Mouse (Mus musculus): ENCODE measurements at regions not wholly inside any gene's neighbourhood (a gene's known extent, or its start where the extent isn't known, plus 50 kb on each side); places are given as distances from the start of the nearest gene placed in this dataset.
A peak's percentile ranks its signal among the peaks of the same experiment; 100 is the strongest.

DNA sequence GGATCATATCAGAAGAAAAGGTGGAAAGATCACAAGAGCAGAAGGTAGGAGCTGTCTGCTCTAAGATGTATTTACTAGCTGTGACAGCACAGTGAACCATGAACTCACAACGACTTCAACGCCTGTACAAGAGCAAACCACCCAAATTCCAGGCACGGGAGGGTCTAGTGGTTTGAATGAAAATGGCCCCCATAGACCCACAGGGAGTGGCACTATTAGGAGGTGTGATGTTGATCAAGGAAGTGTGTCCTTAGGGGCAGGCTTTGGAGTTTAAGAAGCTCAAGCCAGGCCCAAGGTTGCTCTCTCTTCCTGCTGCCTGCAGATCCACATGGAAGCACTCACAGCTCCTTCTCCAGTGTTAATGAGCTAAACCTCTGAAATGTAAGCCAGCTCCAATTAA, 83.5 kb upstream of the Ssbp2 start:
- H3K27ac ChIP-seq (ENCODE audit: low read depth, low read length), result no peak overlapping the region
- no peaks in the 10 kb centered on the region for H3K27me3 ChIP-seq (replicated peaks; ENCODE audit: control insufficient read depth, insufficient read depth, low read length)
- H3K9ac ChIP-seq (ENCODE audit: low read depth, low read length), result no peak overlapping the region
- H3K9me3 ChIP-seq (ENCODE audit: control insufficient read depth, low read length), result no peaks in the 10 kb centered on the region
- H3K36me3 ChIP-seq (ENCODE audit: control insufficient read depth, insufficient read depth, low read length), result no peaks in the 10 kb centered on the region
- H3K4me1 ChIP-seq (ENCODE audit: control insufficient read depth, insufficient read depth, low read depth, low read length), result peaks cover 24% of the 10 kb centered on the region
- no peak overlapping the region for H3K4me2 ChIP-seq (ENCODE audit: low read length)
- ATAC-seq, result no peak
- 92% methylated on average over 3 of the region's 3 CpGs for WGBS
- H3K4me3 ChIP-seq (ENCODE audit: low read length), result no peak overlapping the region

DNA sequence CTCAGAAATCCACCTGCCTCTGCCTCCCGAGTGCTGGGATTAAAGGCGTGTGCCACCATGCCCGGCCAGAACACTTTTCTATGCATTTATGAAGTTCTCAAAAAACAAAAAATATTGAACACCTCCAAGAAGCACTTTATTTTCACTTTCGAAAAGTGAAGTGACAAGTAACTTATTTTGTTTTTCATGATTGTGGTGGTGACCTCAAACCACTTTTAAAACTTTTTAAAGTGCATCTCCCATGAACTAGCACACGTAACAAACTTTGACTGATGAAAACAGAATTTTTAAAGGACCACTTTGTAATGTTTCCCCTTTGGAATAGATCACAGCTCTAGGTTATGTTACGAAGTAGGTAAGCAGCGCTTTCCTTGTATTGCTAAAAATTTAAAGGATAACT, 82.7 kb upstream of the Ssbp2 start:
- no peak overlapping the region for H3K27ac ChIP-seq (ENCODE audit: low read depth, low read length)
- H3K36me3 ChIP-seq (ENCODE audit: control insufficient read depth, insufficient read depth, low read length), result no peaks in the 10 kb centered on the region
- H3K9me3 ChIP-seq (ENCODE audit: control insufficient read depth, low read length), result no peaks in the 10 kb centered on the region
- H3K4me2 ChIP-seq (ENCODE audit: low read length), result no peak overlapping the region
- H3K27me3 ChIP-seq (replicated peaks; ENCODE audit: control insufficient read depth, insufficient read depth, low read length), result no peaks in the 10 kb centered on the region
- H3K9ac ChIP-seq (ENCODE audit: low read depth, low read length), result no peak overlapping the region
- H3K4me1 ChIP-seq (ENCODE audit: control insufficient read depth, insufficient read depth, low read depth, low read length), result peaks cover 15% of the 10 kb centered on the region
- 94% methylated on average over 7 of the region's 7 CpGs for WGBS
- no peak overlapping the region for H3K4me3 ChIP-seq (ENCODE audit: low read length)
- ATAC-seq, result no peak

DNA sequence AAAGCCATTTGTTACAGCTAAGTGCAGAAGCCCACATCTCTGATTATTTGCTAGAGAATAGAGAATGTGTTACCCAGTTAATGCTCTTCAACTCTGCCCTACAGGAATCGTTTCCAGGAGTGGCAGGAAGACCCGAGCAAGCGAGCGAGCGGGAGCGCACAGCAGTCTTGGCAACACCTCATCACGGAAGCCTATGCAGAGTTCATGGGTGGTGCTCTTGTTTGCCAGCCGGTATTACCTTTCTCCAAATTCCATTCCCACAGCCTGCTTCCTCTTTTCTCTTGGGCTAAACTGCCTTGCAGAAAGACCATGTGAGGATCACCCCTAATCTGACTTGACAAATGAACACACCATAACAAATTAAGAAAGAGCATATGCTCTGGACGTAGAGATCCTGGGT, 82.1 kb upstream of the Ssbp2 start:
- WGBS, result 65% methylated on average over 9 of the region's 9 CpGs
- Histone ChIP-seq H3K27me3 (replicated peaks; ENCODE audit: control insufficient read depth, insufficient read depth, low read length) (no peaks in the 10 kb centered on the region), H3K4me2 (ENCODE audit: low read length) (no peak overlapping the region), H3K9me3 (ENCODE audit: control insufficient read depth, low read length) (no peaks in the 10 kb centered on the region), H3K36me3 (ENCODE audit: control insufficient read depth, insufficient read depth, low read length) (no peaks in the 10 kb centered on the region), H3K4me3 (ENCODE audit: low read length) (no peak overlapping the region), H3K4me1 (ENCODE audit: control insufficient read depth, insufficient read depth, low read depth, low read length) (peaks cover 10% of the 10 kb centered on the region), H3K27ac (ENCODE audit: low read depth, low read length) (no peak overlapping the region), H3K9ac (ENCODE audit: low read depth, low read length) (no peak overlapping the region)
- no peak for ATAC-seq

DNA sequence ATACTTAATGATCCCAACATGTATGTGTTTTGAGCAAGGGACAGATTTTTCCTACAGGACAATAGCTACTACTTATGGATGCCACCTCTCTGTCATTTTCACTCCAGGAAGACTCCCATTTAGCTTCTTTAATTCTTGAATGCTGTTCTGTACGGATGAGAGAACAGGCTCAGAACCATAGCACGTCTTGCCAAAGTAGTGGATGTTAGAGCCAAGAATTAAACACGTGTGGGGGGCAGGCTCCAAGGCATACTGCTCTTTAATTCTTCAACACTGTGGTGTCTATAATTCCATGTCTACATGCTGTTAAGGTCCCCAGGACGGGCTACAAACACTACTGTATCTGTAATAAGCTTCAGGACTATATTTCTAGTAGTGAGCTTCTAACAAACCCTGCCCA, 74.7 kb upstream of the Ssbp2 start:
- Histone ChIP-seq H3K4me1 (ENCODE audit: control insufficient read depth, insufficient read depth, low read depth, low read length) (no peaks in the 10 kb centered on the region; the same call in 1 of the 2 replicates), H3K36me3 (ENCODE audit: control insufficient read depth, insufficient read depth, low read length) (no peaks in the 10 kb centered on the region), H3K4me2 (ENCODE audit: low read length) (no peak overlapping the region), H3K9me3 (ENCODE audit: control insufficient read depth, low read length) (no peaks in the 10 kb centered on the region), H3K9ac (ENCODE audit: low read depth, low read length) (no peak overlapping the region), H3K27ac (ENCODE audit: low read depth, low read length) (no peak overlapping the region), H3K4me3 (ENCODE audit: low read length) (no peak overlapping the region), H3K27me3 (replicated peaks; ENCODE audit: control insufficient read depth, insufficient read depth, low read length) (no peaks in the 10 kb centered on the region)
- ATAC-seq, result peak; percentile 56; the same call in 1 of the 2 replicates
- WGBS, result 38% methylated on average over 4 of the region's 4 CpGs

DNA sequence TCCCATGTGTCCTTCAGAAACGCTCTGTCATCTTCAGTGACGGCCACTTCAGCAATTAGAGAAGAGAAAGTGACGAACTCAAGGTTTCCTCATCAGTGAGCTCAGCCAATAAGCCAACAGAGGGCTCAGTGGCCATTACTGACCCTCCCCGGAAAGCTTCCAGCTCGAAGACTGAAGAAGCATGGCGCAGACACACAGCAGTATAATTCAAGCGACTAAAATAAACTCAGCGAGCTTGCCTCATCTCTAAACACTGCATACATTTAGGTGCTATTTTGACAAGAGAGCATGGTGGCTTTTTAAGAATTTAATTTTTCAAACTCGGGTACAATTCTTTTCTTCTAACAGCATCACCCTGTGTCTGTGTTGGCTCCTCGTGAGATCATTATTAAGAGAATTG, 72.2 kb upstream of the Ssbp2 start:
- Histone ChIP-seq H3K36me3 (ENCODE audit: control insufficient read depth, insufficient read depth, low read length) (no peaks in the 10 kb centered on the region), H3K9ac (ENCODE audit: low read depth, low read length) (no peak overlapping the region), H3K4me1 (ENCODE audit: control insufficient read depth, insufficient read depth, low read depth, low read length) (no peaks in the 10 kb centered on the region; the same call in none of the 2 replicates), H3K9me3 (ENCODE audit: control insufficient read depth, low read length) (no peaks in the 10 kb centered on the region), H3K4me2 (ENCODE audit: low read length) (no peak overlapping the region), H3K27ac (ENCODE audit: low read depth, low read length) (no peak overlapping the region), H3K4me3 (ENCODE audit: low read length) (no peak overlapping the region), H3K27me3 (replicated peaks; ENCODE audit: control insufficient read depth, insufficient read depth, low read length) (no peaks in the 10 kb centered on the region)
- 55% methylated on average over 10 of the region's 10 CpGs for WGBS
- no peak for ATAC-seq

DNA sequence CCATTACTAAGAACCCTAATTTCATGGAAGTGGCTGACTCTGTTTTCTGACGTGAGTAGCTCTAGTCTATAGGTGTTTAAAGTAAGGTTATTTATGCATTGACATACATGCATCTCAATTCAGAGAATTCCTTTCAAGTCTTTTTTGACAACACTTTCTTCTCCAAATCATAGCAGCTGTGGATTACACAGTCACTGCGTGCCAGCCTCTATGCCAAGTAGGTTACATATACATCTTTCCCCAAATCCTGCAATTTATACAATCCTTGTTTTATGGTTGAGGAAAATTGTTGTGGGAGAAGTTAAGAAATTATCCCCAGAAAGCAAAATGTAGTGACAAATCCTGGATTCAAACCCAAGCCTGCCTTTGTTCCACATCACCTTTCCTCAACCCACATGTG, 56.5 kb upstream of the Ssbp2 start:
- H3K27me3 ChIP-seq (replicated peaks; ENCODE audit: control insufficient read depth, insufficient read depth, low read length), result no peaks in the 10 kb centered on the region
- H3K9ac ChIP-seq (ENCODE audit: low read depth, low read length), result no peak overlapping the region
- H3K4me1 ChIP-seq (ENCODE audit: control insufficient read depth, insufficient read depth, low read depth, low read length), result no peaks in the 10 kb centered on the region
- H3K36me3 ChIP-seq (ENCODE audit: control insufficient read depth, insufficient read depth, low read length), result no peaks in the 10 kb centered on the region
- H3K27ac ChIP-seq (ENCODE audit: low read depth, low read length), result no peak overlapping the region
- ATAC-seq, result no peak
- H3K9me3 ChIP-seq (ENCODE audit: control insufficient read depth, low read length), result no peaks in the 10 kb centered on the region
- H3K4me2 ChIP-seq (ENCODE audit: low read length), result no peak overlapping the region
- 98% methylated on average over 2 of the region's 2 CpGs for WGBS
- no peak overlapping the region for H3K4me3 ChIP-seq (ENCODE audit: low read length)

DNA sequence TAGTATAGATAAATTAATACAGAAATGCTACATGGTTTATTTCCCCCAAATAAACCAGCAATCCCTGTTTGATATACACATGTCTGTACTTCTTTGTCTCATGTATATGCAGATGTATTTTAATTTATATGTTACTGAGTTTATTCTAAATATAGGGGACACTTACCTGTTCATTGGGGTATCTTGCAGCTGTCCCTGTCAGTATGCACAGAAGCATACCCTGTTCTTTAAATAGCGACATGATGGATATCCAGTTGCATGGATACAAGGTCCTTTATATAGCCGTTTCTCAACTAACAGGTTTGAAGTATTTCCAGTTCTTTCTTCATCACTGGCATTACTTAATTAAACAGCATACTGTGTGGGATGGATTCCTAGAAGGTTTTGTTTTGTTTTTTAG, 55.1 kb upstream of the Ssbp2 start:
- Histone ChIP-seq H3K4me2 (ENCODE audit: low read length) (no peak overlapping the region), H3K9me3 (ENCODE audit: control insufficient read depth, low read length) (no peaks in the 10 kb centered on the region), H3K4me3 (ENCODE audit: low read length) (no peak overlapping the region), H3K27ac (ENCODE audit: low read depth, low read length) (no peak overlapping the region), H3K9ac (ENCODE audit: low read depth, low read length) (no peak overlapping the region), H3K4me1 (ENCODE audit: control insufficient read depth, insufficient read depth, low read depth, low read length) (no peaks in the 10 kb centered on the region), H3K27me3 (replicated peaks; ENCODE audit: control insufficient read depth, insufficient read depth, low read length) (no peaks in the 10 kb centered on the region), H3K36me3 (ENCODE audit: control insufficient read depth, insufficient read depth, low read length) (no peaks in the 10 kb centered on the region)
- no peak for ATAC-seq
- 86% methylated on average over 2 of the region's 2 CpGs for WGBS

DNA sequence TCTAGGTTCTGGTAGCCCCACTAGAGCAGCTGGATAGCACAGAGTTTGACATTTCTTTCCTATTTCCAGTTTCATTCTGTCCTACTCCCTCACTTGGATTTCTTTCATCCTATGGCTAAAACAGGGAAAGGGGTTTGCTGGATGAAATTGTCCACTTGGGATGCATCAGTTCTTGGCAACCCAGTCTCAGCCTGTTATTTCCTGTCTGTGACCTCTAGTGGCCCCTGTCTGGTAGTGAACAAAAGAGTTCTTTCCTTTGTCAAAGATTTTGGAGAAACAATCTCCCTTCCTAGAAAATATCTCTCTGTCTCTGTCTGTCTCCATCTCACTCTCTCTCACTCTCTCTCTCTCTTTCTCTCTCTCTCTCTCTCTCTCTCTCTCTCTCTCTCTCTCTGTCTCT, 50.0 kb upstream of the Ssbp2 start:
- no peaks in the 10 kb centered on the region for H3K4me1 ChIP-seq (ENCODE audit: control insufficient read depth, insufficient read depth, low read depth, low read length)
- H3K4me3 ChIP-seq (ENCODE audit: low read length), result no peak overlapping the region
- H3K4me2 ChIP-seq (ENCODE audit: low read length), result no peak overlapping the region
- no peak for ATAC-seq
- H3K36me3 ChIP-seq (ENCODE audit: control insufficient read depth, insufficient read depth, low read length), result no peaks in the 10 kb centered on the region
- no peak overlapping the region for H3K27ac ChIP-seq (ENCODE audit: low read depth, low read length)
- no peaks in the 10 kb centered on the region for H3K27me3 ChIP-seq (replicated peaks; ENCODE audit: control insufficient read depth, insufficient read depth, low read length)
- no peak overlapping the region for H3K9ac ChIP-seq (ENCODE audit: low read depth, low read length)
- H3K9me3 ChIP-seq (ENCODE audit: control insufficient read depth, low read length), result no peaks in the 10 kb centered on the region

All from hindbrain, embryonic 16.5 days (tissue).